9 mouse cellular contexts compared by ENCODE assay signal in genomic region chr17:12660572-12661260, GRCm38 (mm10). TPM values are rescaled to one million over a fixed set of nuclear protein-coding genes. Genes with fewer than 3 reads are reported as not detected.
A peak's percentile ranks its signal among the peaks of the same experiment; 100 is the strongest.
DNase-seq lines count a peak whose midpoint lies in the region; ATAC-seq and TF ChIP-seq lines count a peak whose summit lies in the region.
"Had no signal": no experiment of that assay in that cellular context is flagged by ENCODE, and none has a peak within 500 bp of the region (broad histone marks: within the 10 kb centered on the region; RNA-seq: fewer than 3 reads in every experiment).

No protein-coding gene starts in this region.

- H3K36me3 ChIP-seq in ES-E14 (ENCODE audit: control insufficient read depth, insufficient read depth, low read length, poor library complexity, severe bottlenecking): no peaks in the 10 kb centered on the region
- H3K36me3 ChIP-seq in midbrain, postnatal 0 days (ENCODE audit: insufficient read depth, low read length): no peaks in the 10 kb centered on the region
- H3K36me3 ChIP-seq: embryonic facial prominence, embryonic 15.5 days; liver, embryonic 13.5 days had no signal

- peak; percentile 60 for DNase-seq in kidney, postnatal 14 days
- no peak for DNase-seq in kidney, postnatal 25 days
- DNase-seq in ES-E14 (ENCODE audit: low read depth, low spot score): peak; percentile 33
- DNase-seq in cerebellum, postnatal 14 days: peak; percentile 58 to 80
- peak; percentile 35 for DNase-seq in hindlimb bud, embryonic 11.5 days (ENCODE audit: extremely low spot score, low read depth, low spot score)
- peak; percentile 77 for DNase-seq in midbrain, postnatal 0 days (ENCODE audit: low spot score)
- DNase-seq: liver, embryonic 13.5 days had no signal

- no peak overlapping the region for H3K4me2 ChIP-seq in midbrain, postnatal 0 days (ENCODE audit: low read depth, low read length, poor library complexity, severe bottlenecking)
- H3K4me2 ChIP-seq: embryonic facial prominence, embryonic 15.5 days; liver, embryonic 13.5 days had no signal

- ATAC-seq in midbrain, postnatal 0 days (ENCODE audit: low FRiP score): no peak
- no peak for ATAC-seq in monocyte, adult 5-6 weeks (replicated peaks; ENCODE audit: insufficient number of reproducible peaks, low FRiP score, low TSS enrichment, poor library complexity, severe bottlenecking)

- H3K27ac ChIP-seq in ES-E14 (ENCODE audit: insufficient read depth, low read depth, low read length, poor library complexity, severe bottlenecking): no peak overlapping the region
- H3K27ac ChIP-seq in midbrain, postnatal 0 days (ENCODE audit: low read depth, low read length): no peak overlapping the region
- H3K27ac ChIP-seq: embryonic facial prominence, embryonic 15.5 days; liver, embryonic 13.5 days had no signal

- H3K4me1 ChIP-seq in ES-E14 (ENCODE audit: control insufficient read depth in 2 of 2, insufficient read depth in 2 of 2, low read length in 2 of 2, poor library complexity in 1 of 2): no peaks in the 10 kb centered on the region
- no peaks in the 10 kb centered on the region for H3K4me1 ChIP-seq in midbrain, postnatal 0 days (ENCODE audit: insufficient read depth, low read length)
- H3K4me1 ChIP-seq: embryonic facial prominence, embryonic 15.5 days; liver, embryonic 13.5 days had no signal

- no peaks in the 10 kb centered on the region for H3K9me3 ChIP-seq in ES-E14 (ENCODE audit: control insufficient read depth, insufficient read depth, low read depth, low read length)
- no peaks in the 10 kb centered on the region for H3K9me3 ChIP-seq in midbrain, postnatal 0 days (ENCODE audit: low read length)
- H3K9me3 ChIP-seq: embryonic facial prominence, embryonic 15.5 days; liver, embryonic 13.5 days had no signal

- in situ Hi-C loops in ES-E14 (cut with MboI; ENCODE audit: low sequenced_read_pairs in 2 of 2, unreplicated experiment in 2 of 2): no loop called here

- no peaks in the 10 kb centered on the region for H3K27me3 ChIP-seq in midbrain, postnatal 0 days (ENCODE audit: insufficient read depth, low read length)
- H3K27me3 ChIP-seq: embryonic facial prominence, embryonic 15.5 days had no signal

- H3K9ac ChIP-seq in ES-E14 (ENCODE audit: insufficient read depth, low read depth, low read length, poor library complexity, severe bottlenecking): no peak overlapping the region
- no peak overlapping the region; the same call in 1 of the 2 replicates for H3K9ac ChIP-seq in midbrain, postnatal 0 days (replicated peaks; ENCODE audit: low read length, poor library complexity, severe bottlenecking)
- H3K9ac ChIP-seq: embryonic facial prominence, embryonic 15.5 days; liver, embryonic 13.5 days had no signal

- WGBS in midbrain, postnatal 0 days: 74% methylated on average over 13 of the region's 13 CpGs

- no peak overlapping the region for H3K4me3 ChIP-seq in ES-E14 (ENCODE audit: insufficient read depth in 1 of 2, low read depth in 1 of 2, low read length in 2 of 2, poor library complexity in 1 of 2, severe bottlenecking in 1 of 2)
- no peak overlapping the region for H3K4me3 ChIP-seq in midbrain, postnatal 0 days (ENCODE audit: low read depth, low read length)
- H3K4me3 ChIP-seq: embryonic facial prominence, embryonic 15.5 days; liver, embryonic 13.5 days had no signal

- TF ChIP-seq CTCF in midbrain, postnatal 0 days (IDR thresholded peaks at IDR 0.05): peak; percentile 85

TF ChIP-seq in ES-E14, 5 proteins besides CTCF, POLR2A, EP300 and RAD21:
- TF ChIP-seq ZC3H11A (IDR thresholded peaks at IDR 0.05; ENCODE audit: borderline replicate concordance, low read depth, low read length): peak; percentile 54; the same call in 1 of the 2 replicates
- no peak for TF ChIP-seq HCFC1 (IDR thresholded peaks at IDR 0.05; ENCODE audit: borderline replicate concordance, insufficient read depth, low read length)

RNA-seq across cellular contexts. Expression of gene Slc22a1, which starts 14.9 kb away (rescaled TPM):
- 0.11 and 0.18 TPM in 2 replicates for total RNA-seq in ES-E14 (2012; rRNA removed)
- total RNA-seq in midbrain, postnatal 0 days (2014; rRNA removed): not detected in 2 replicates
- not detected in 2 replicates for polyA plus RNA-seq in midbrain, postnatal 0 days (2015; fragmentation: Nextera tagmentation; extraction: Ambion mirVana)
- not detected in 3 replicates for total RNA-seq in monocyte, adult 5-6 weeks (2017)
- polyA plus RNA-seq: liver, embryonic 13.5 days had no signal

Comparison
In these comparisons a context has a peak if more than half of its experiments do, and no peak if none do; other contexts are left out.
1. DNase-seq: peak in kidney, postnatal 14 days (single experiment), ES-E14 (single experiment), cerebellum, postnatal 14 days (2 of 2), hindlimb bud, embryonic 11.5 days (single experiment) and midbrain, postnatal 0 days (single experiment); none in kidney, postnatal 25 days (0 of 2).